Mouse (Mus musculus): ENCODE measurements at regions not wholly inside any gene's neighbourhood (a gene's known extent, or its start where the extent isn't known, plus 50 kb on each side); places are given as distances from the start of the nearest gene placed in this dataset.

- no peak overlapping the region for H3K4me3 ChIP-seq (ENCODE audit: low read depth, low read length)
- ATAC-seq (ENCODE audit: insufficient read depth), result no peak
- no peak for DNase-seq
- no peak for TF ChIP-seq CTCF (IDR thresholded peaks at IDR 0.05; ENCODE audit: low read depth)
- no peak overlapping the region for H3K4me2 ChIP-seq
- H3K27me3 ChIP-seq (ENCODE audit: insufficient read depth, low read length), result no peaks in the 10 kb centered on the region
- H3K27ac ChIP-seq (ENCODE audit: low read depth), result no peak overlapping the region
- no peaks in the 10 kb centered on the region for H3K4me1 ChIP-seq (ENCODE audit: insufficient read depth)
- 45% methylated on average over 5 of the region's 5 CpGs for WGBS
- H3K36me3 ChIP-seq (ENCODE audit: insufficient read depth), result no peaks in the 10 kb centered on the region
- no peaks in the 10 kb centered on the region for H3K9me3 ChIP-seq (ENCODE audit: low read depth, low read length)
- H3K9ac ChIP-seq, result no peak overlapping the region
Observed at GRCm38 (mm10) chr6:117502346-117502745, 334.0 kb downstream of the Cxcl12 start.

GRCm38 (mm10) chr6:117504771-117505170 is 336.2 kb upstream of the Zfp637 start:
- Histone ChIP-seq H3K36me3 (ENCODE audit: insufficient read depth) (no peaks in the 10 kb centered on the region), H3K27me3 (ENCODE audit: insufficient read depth, low read length) (no peaks in the 10 kb centered on the region), H3K9ac (no peak overlapping the region), H3K4me2 (no peak overlapping the region), H3K9me3 (ENCODE audit: low read depth, low read length) (no peaks in the 10 kb centered on the region), H3K4me1 (ENCODE audit: insufficient read depth) (no peaks in the 10 kb centered on the region), H3K4me3 (ENCODE audit: low read depth, low read length) (no peak overlapping the region), H3K27ac (ENCODE audit: low read depth) (no peak overlapping the region)
- 79% methylated on average over 10 of the region's 10 CpGs for WGBS
- no peak for TF ChIP-seq CTCF (IDR thresholded peaks at IDR 0.05; ENCODE audit: low read depth)
- ATAC-seq (ENCODE audit: insufficient read depth), result no peak
- no peak for DNase-seq

GRCm38 (mm10) chr6:117505431-117505830 is 335.5 kb upstream of the Zfp637 start:
- Histone ChIP-seq H3K9ac (no peak overlapping the region), H3K4me2 (no peak overlapping the region), H3K27ac (ENCODE audit: low read depth) (no peak overlapping the region), H3K4me3 (ENCODE audit: low read depth, low read length) (no peak overlapping the region), H3K4me1 (ENCODE audit: insufficient read depth) (no peaks in the 10 kb centered on the region), H3K9me3 (ENCODE audit: low read depth, low read length) (no peaks in the 10 kb centered on the region), H3K27me3 (ENCODE audit: insufficient read depth, low read length) (no peaks in the 10 kb centered on the region), H3K36me3 (ENCODE audit: insufficient read depth) (no peaks in the 10 kb centered on the region)
- ATAC-seq (ENCODE audit: insufficient read depth) (no peak), DNase-seq (no peak)
- TF ChIP-seq CTCF (IDR thresholded peaks at IDR 0.05; ENCODE audit: low read depth), result no peak
- WGBS, result 31% methylated on average over 3 of the region's 3 CpGs

- H3K27me3 ChIP-seq (ENCODE audit: insufficient read depth, low read length), result no peaks in the 10 kb centered on the region
- 69% methylated on average over 7 of the region's 7 CpGs for WGBS
- DNase-seq (no peak), ATAC-seq (ENCODE audit: insufficient read depth) (no peak)
- H3K4me3 ChIP-seq (ENCODE audit: low read depth, low read length), result no peak overlapping the region
- no peak overlapping the region for H3K9ac ChIP-seq
- H3K9me3 ChIP-seq (ENCODE audit: low read depth, low read length), result no peaks in the 10 kb centered on the region
- no peak for TF ChIP-seq CTCF (IDR thresholded peaks at IDR 0.05; ENCODE audit: low read depth)
- no peak overlapping the region for H3K27ac ChIP-seq (ENCODE audit: low read depth)
- no peaks in the 10 kb centered on the region for H3K4me1 ChIP-seq (ENCODE audit: insufficient read depth)
- H3K36me3 ChIP-seq (ENCODE audit: insufficient read depth), result no peaks in the 10 kb centered on the region
- no peak overlapping the region for H3K4me2 ChIP-seq
Observed at GRCm38 (mm10) chr6:117506619-117507018, 334.4 kb upstream of the Zfp637 start.

GRCm38 (mm10) chr6:117508860-117509259 is 332.1 kb upstream of the Zfp637 start:
- H3K27me3 ChIP-seq (ENCODE audit: insufficient read depth, low read length), result no peaks in the 10 kb centered on the region
- no peak overlapping the region for H3K9ac ChIP-seq
- TF ChIP-seq CTCF (IDR thresholded peaks at IDR 0.05; ENCODE audit: low read depth), result no peak
- H3K4me3 ChIP-seq (ENCODE audit: low read depth, low read length), result no peak overlapping the region
- H3K36me3 ChIP-seq (ENCODE audit: insufficient read depth), result no peaks in the 10 kb centered on the region
- ATAC-seq (ENCODE audit: insufficient read depth), result no peak
- H3K27ac ChIP-seq (ENCODE audit: low read depth), result no peak overlapping the region
- H3K4me2 ChIP-seq, result no peak overlapping the region
- no peak for DNase-seq
- no peaks in the 10 kb centered on the region for H3K9me3 ChIP-seq (ENCODE audit: low read depth, low read length)
- H3K4me1 ChIP-seq (ENCODE audit: insufficient read depth), result no peaks in the 10 kb centered on the region
- 30% methylated on average over 6 of the region's 6 CpGs for WGBS

GRCm38 (mm10) chr6:117510026-117510425 is 331.0 kb upstream of the Zfp637 start:
- Histone ChIP-seq H3K4me2 (no peak overlapping the region), H3K4me1 (ENCODE audit: insufficient read depth) (no peaks in the 10 kb centered on the region), H3K27me3 (ENCODE audit: insufficient read depth, low read length) (no peaks in the 10 kb centered on the region), H3K9me3 (ENCODE audit: low read depth, low read length) (no peaks in the 10 kb centered on the region), H3K27ac (ENCODE audit: low read depth) (no peak overlapping the region), H3K4me3 (ENCODE audit: low read depth, low read length) (no peak overlapping the region), H3K36me3 (ENCODE audit: insufficient read depth) (no peaks in the 10 kb centered on the region), H3K9ac (no peak overlapping the region)
- ATAC-seq (ENCODE audit: insufficient read depth) (no peak), DNase-seq (no peak)
- 90% methylated on average over 4 of the region's 4 CpGs for WGBS
- no peak for TF ChIP-seq CTCF (IDR thresholded peaks at IDR 0.05; ENCODE audit: low read depth)

- Histone ChIP-seq H3K4me2 (no peak overlapping the region), H3K9me3 (ENCODE audit: low read depth, low read length) (no peaks in the 10 kb centered on the region), H3K36me3 (ENCODE audit: insufficient read depth) (no peaks in the 10 kb centered on the region), H3K9ac (no peak overlapping the region), H3K27ac (ENCODE audit: low read depth) (peak overlapping the region; percentile 71), H3K27me3 (ENCODE audit: insufficient read depth, low read length) (no peaks in the 10 kb centered on the region), H3K4me3 (ENCODE audit: low read depth, low read length) (no peak overlapping the region), H3K4me1 (ENCODE audit: insufficient read depth) (peaks cover 4% of the 10 kb centered on the region; the same call in 1 of the 2 replicates)
- no peak for TF ChIP-seq CTCF (IDR thresholded peaks at IDR 0.05; ENCODE audit: low read depth)
- DNase-seq (peak; percentile 68), ATAC-seq (ENCODE audit: insufficient read depth) (peak; percentile 86)
- 66% methylated on average over 5 of the region's 5 CpGs for WGBS
Observed at GRCm38 (mm10) chr6:117514831-117515230, 326.1 kb upstream of the Zfp637 start.

- no peak overlapping the region for H3K27ac ChIP-seq (ENCODE audit: low read depth)
- 55% methylated on average over 7 of the region's 7 CpGs for whole genome bisulfite sequencing
- H3K9me3 ChIP-seq (ENCODE audit: low read depth, low read length), result no peaks in the 10 kb centered on the region
- DNase-seq (no peak), ATAC-seq (ENCODE audit: insufficient read depth) (no peak)
- no peaks in the 10 kb centered on the region for H3K27me3 ChIP-seq (ENCODE audit: insufficient read depth, low read length)
- no peak for TF ChIP-seq CTCF (IDR thresholded peaks at IDR 0.05; ENCODE audit: low read depth)
- no peak overlapping the region for H3K9ac ChIP-seq
- no peak overlapping the region for H3K4me2 ChIP-seq
- no peak overlapping the region for H3K4me3 ChIP-seq (ENCODE audit: low read depth, low read length)
- H3K4me1 ChIP-seq (ENCODE audit: insufficient read depth), result peaks cover 4% of the 10 kb centered on the region; the same call in 1 of the 2 replicates
- no peaks in the 10 kb centered on the region for H3K36me3 ChIP-seq (ENCODE audit: insufficient read depth)
Observed at GRCm38 (mm10) chr6:117516906-117517305, 324.1 kb upstream of the Zfp637 start.
